Mouse (Mus musculus) cerebellum, adult 2 months (tissue): ENCODE measurements around the gene Ino80e. TPM values are rescaled to one million over a fixed set of nuclear protein-coding genes. Genes with fewer than 3 reads are reported as not detected.
A peak's percentile ranks its signal among the peaks of the same experiment; 100 is the strongest.

ENCODE experiments used
- DNase-seq, 2 experiments: peaks; one replicate each; pipeline ENCODE4 v3.0.0; 2021
- H3K27ac ChIP-seq: fragments of 200-500 bp; 2 replicates; pipeline ENCODE4 v1.5.1; 2012; ENCODE audit warnings: low read length, control low read depth, inconsistent platforms; ENCODE audit not compliant: insufficient read depth
- H3K27me3 ChIP-seq: fragments of 200-500 bp; 2 replicates; pipeline ENCODE4 v1.6.1; 2012; ENCODE audit warnings: inconsistent platforms, mild to moderate bottlenecking, low read length, moderate library complexity; ENCODE audit not compliant: control insufficient read depth, insufficient read depth
- H3K4me1 ChIP-seq: fragments of 200-500 bp; 2 replicates; pipeline ENCODE4 v1.6.1; 2011; ENCODE audit warnings: low read length; ENCODE audit not compliant: control insufficient read depth, insufficient read depth
- H3K4me3 ChIP-seq: fragments of 200-500 bp; replicated peaks from 2 replicates; pipeline ENCODE3; 2011; ENCODE audit warnings: mild to moderate bottlenecking, low read depth, low read length, control low read depth; ENCODE audit not compliant: insufficient read depth
- CTCF ChIP-seq: fragments of 200-500 bp; IDR thresholded peaks from 2 replicates; pipeline ENCODE4 v1.5.1; 2011; ENCODE audit warnings: low read depth, mild to moderate bottlenecking, control low read depth, low read length, moderate library complexity, borderline replicate concordance; ENCODE audit not compliant: insufficient read depth
- POLR2A ChIP-seq: fragments of 200-500 bp; IDR thresholded peaks from 2 replicates; pipeline ENCODE4 v1.6.1; 2011; ENCODE audit warnings: low read length, control low read depth, borderline replicate concordance; ENCODE audit not compliant: insufficient read depth
- WGBS: fragments of 180-500 bp; shearing (Covaris S2); methylation state at CpG from one replicate; pipeline ENCODE4 v1.1.7; 2018; 5-methylcytosine and 5-hydroxymethylcytosine counted together
- polyA plus RNA-seq: library from polyadenylated mRNA; depleted of rRNA; stranded (reverse); fragments of >200 nt; gene quantifications from 2 replicates; pipeline ENCODE4 v1.2.3, GENCODE M21; 2012; rRNA removed

The Ino80e gene
- polyA plus RNA-seq, 1 experiment = 67.3 TPM

- peaks cover 7% of the 10 kb centered on the region; the same call in 1 of the 2 replicates for H3K4me1 ChIP-seq
- H3K4me3 ChIP-seq = no peak overlapping the region
- TF ChIP-seq CTCF (no peak), POLR2A (no peak)
Observed at GRCm38 (mm10) chr7:126803751-126804150, 58.4 kb downstream of the Ino80e start.

GRCm38 (mm10) chr7:126803181-126803580 lies 59.0 kb downstream of the Ino80e start:
- no peak for DNase-seq
- Histone ChIP-seq H3K4me3 (no peak overlapping the region), H3K4me1 (peaks cover 7% of the 10 kb centered on the region; the same call in 1 of the 2 replicates), H3K27me3 (no peaks in the 10 kb centered on the region), H3K27ac (no peak overlapping the region)
- WGBS = 97% methylated on average over 6 of the region's 6 CpGs
- TF ChIP-seq CTCF (no peak), POLR2A (no peak)

More at GRCm38 (mm10) chr7:126803751-126804150, 58.4 kb downstream of the Ino80e start:
- DNase-seq = no peak
- no peak overlapping the region for H3K27ac ChIP-seq
- H3K27me3 ChIP-seq = no peaks in the 10 kb centered on the region

GRCm38 (mm10) chr7:126802134-126802889 lies 59.9 kb downstream of the Ino80e start:
- TF ChIP-seq CTCF (no peak), POLR2A (no peak)
- WGBS = 68% methylated on average over 11 of the region's 11 CpGs
- H3K4me3 ChIP-seq = no peak overlapping the region
- DNase-seq = peak in 1 of 2 experiments; percentile 12
- peaks cover 7% of the 10 kb centered on the region; the same call in 1 of the 2 replicates for H3K4me1 ChIP-seq
- no peak overlapping the region for H3K27ac ChIP-seq
- H3K27me3 ChIP-seq = no peaks in the 10 kb centered on the region

- H3K27me3 ChIP-seq = no peaks in the 10 kb centered on the region
- DNase-seq = no peak
- no peak for TF ChIP-seq POLR2A
- TF ChIP-seq CTCF = no peak
- H3K4me1 ChIP-seq = peaks cover 12% of the 10 kb centered on the region
- H3K27ac ChIP-seq = peak overlapping the region; percentile 100
- H3K4me3 ChIP-seq = no peak overlapping the region
- WGBS = 87% methylated on average over 16 of the region's 16 CpGs
Observed at GRCm38 (mm10) chr7:126801057-126801422, 61.1 kb downstream of the Ino80e start.

Other genes starting within 250 kb of the Ino80e start
- 9.3 and 10.6 TPM in 2 replicates for gene Nupr1, start 231.5 kb downstream of the Ino80e start, polyA plus RNA-seq
- 45.4 and 45.5 TPM in 2 replicates for gene Sgf29, start 213.1 kb downstream of the Ino80e start, polyA plus RNA-seq
- 6.4 and 10.6 TPM in 2 replicates for gene Sult1a1, start 185.9 kb downstream of the Ino80e start, polyA plus RNA-seq
- 51.0 and 61.6 TPM in 2 replicates for gene Bola2, start 167.0 kb downstream of the Ino80e start, polyA plus RNA-seq
- 39.6 and 40.3 TPM in 2 replicates for gene Slx1b, start 166.6 kb downstream of the Ino80e start, polyA plus RNA-seq
- gene Coro1a, start 154.6 kb downstream of the Ino80e start, polyA plus RNA-seq = 110 and 126 TPM in 2 replicates
- 212 and 229 TPM in 2 replicates for gene Mapk3, start 102.8 kb downstream of the Ino80e start, polyA plus RNA-seq
- gene Gdpd3, start 96.0 kb downstream of the Ino80e start, polyA plus RNA-seq = 6.0 and 8.0 TPM in 2 replicates
- gene Ypel3, start 85.4 kb downstream of the Ino80e start, polyA plus RNA-seq = 628 and 636 TPM in 2 replicates
- 2.2 TPM in 2 replicates for gene Tbx6, start 80.9 kb downstream of the Ino80e start, polyA plus RNA-seq
- gene Ppp4c, start 69.9 kb downstream of the Ino80e start, polyA plus RNA-seq = 110 and 119 TPM in 2 replicates
- 193 and 196 TPM in 2 replicates for gene Fam57b, start 64.7 kb downstream of the Ino80e start, polyA plus RNA-seq
- gene 4930451I11Rik, start 30.7 kb downstream of the Ino80e start, polyA plus RNA-seq = not detected in 2 replicates
- 9.7 and 12.1 TPM in 2 replicates for gene Doc2a, start 15.0 kb downstream of the Ino80e start, polyA plus RNA-seq
- gene Hirip3, start 405 bp downstream of the Ino80e start, polyA plus RNA-seq = 60.9 and 63.1 TPM in 2 replicates
- 107 and 108 TPM in 2 replicates for gene Taok2, start 22.3 kb upstream of the Ino80e start, polyA plus RNA-seq
- gene Tmem219, start 60.5 kb upstream of the Ino80e start, polyA plus RNA-seq = 29.8 and 37.5 TPM in 2 replicates
- 130 and 140 TPM in 2 replicates for gene Kctd13, start 66.5 kb upstream of the Ino80e start, polyA plus RNA-seq
- gene Asphd1, start 87.2 kb upstream of the Ino80e start, polyA plus RNA-seq = 41.8 and 42.4 TPM in 2 replicates
- 359 and 364 TPM in 2 replicates for gene Sez6l2, start 88.2 kb upstream of the Ino80e start, polyA plus RNA-seq
- gene Cdipt, start 113.5 kb upstream of the Ino80e start, polyA plus RNA-seq = 255 and 281 TPM in 2 replicates
- gene Cdiptos, start 113.7 kb upstream of the Ino80e start, polyA plus RNA-seq = 0.92 and 1.1 TPM in 2 replicates
- 19.9 and 21.0 TPM in 2 replicates for gene Mvp, start 152.2 kb upstream of the Ino80e start, polyA plus RNA-seq
- 2.8 and 5.2 TPM in 2 replicates for gene Pagr1b, start 154.1 kb upstream of the Ino80e start, polyA plus RNA-seq
- 91.6 and 105 TPM in 2 replicates for gene Pagr1a, start 155.0 kb upstream of the Ino80e start, polyA plus RNA-seq
- 362 and 365 TPM in 2 replicates for gene Gm42742, start 158.7 kb upstream of the Ino80e start, polyA plus RNA-seq
- gene Prrt2, start 158.8 kb upstream of the Ino80e start, polyA plus RNA-seq = 600 and 672 TPM in 2 replicates
- 198 and 213 TPM in 2 replicates for gene Maz, start 164.7 kb upstream of the Ino80e start, polyA plus RNA-seq
- 7.7 and 9.1 TPM in 2 replicates for gene Kif22, start 180.1 kb upstream of the Ino80e start, polyA plus RNA-seq
- 0.34 TPM in 1 of 2 replicates, not detected in the other for gene Zg16, start 225.0 kb upstream of the Ino80e start, polyA plus RNA-seq
- 1.4 and 2.1 TPM in 2 replicates for gene AI467606, start 229.0 kb upstream of the Ino80e start, polyA plus RNA-seq